Mouse (Mus musculus): ENCODE measurements at regions not wholly inside any gene's neighbourhood (a gene's known extent, or its start where the extent isn't known, plus 50 kb on each side); places are given as distances from the start of the nearest gene placed in this dataset.
A peak's percentile ranks its signal among the peaks of the same experiment; 100 is the strongest.

DNA sequence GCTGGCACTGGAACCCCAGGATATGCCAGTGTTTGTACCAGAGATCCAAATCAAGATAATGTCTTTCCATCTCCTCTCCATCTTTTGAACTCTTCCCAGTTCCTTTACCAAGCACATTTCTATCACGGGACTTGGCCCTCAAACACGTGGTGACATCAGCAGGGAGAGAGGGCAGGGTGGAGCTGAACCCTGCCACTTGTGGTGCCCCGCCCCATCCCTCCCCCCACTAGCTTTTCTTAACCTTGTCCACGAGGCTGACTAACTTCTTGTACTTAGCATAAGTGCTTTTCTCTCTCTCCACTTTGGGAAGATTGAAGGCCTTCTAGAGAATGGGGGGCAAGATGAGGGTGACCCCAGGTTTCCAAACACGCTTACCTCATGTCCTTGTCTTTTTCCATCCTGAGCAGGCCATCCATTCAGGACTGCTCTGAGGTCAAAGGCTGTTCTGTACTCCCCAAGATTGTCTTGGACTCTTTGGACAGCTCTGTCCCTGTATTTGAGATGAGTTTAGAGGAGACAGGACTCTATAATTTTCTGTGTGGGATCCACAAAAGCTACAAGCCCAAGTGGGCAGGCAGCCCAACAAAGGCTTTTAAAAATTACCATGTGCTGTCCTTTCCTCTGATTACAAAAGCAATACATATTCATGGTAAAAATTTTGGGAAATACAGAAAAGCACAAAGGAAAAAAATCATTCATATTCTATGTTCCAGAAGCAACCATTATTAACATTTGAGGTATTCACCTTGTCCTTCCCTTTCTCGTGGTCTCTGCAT is 192.7 kb upstream of the 4931429L15Rik start:
- DNase-seq = no peak

DNA sequence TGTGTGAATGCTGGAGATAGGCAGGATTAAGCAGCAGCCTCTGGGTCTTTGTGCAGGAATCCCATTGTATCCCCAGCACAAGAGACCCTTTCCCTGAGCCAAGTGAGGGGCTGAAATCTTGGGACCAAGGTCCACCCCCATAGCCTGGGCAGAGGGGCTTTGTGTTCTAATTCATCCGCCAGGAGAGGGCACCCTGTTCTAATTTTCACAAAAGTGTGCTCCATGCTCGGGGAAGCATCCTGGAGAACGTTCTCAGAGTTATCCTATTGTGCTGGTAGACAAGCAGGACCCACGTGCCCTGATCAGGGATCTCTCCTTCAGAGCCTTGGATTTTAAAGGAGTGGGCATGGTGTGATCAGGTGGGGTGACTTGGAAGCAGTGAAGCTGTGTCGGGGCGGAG is 191.5 kb upstream of the 4931429L15Rik start:
- DNase-seq = no peak

DNA sequence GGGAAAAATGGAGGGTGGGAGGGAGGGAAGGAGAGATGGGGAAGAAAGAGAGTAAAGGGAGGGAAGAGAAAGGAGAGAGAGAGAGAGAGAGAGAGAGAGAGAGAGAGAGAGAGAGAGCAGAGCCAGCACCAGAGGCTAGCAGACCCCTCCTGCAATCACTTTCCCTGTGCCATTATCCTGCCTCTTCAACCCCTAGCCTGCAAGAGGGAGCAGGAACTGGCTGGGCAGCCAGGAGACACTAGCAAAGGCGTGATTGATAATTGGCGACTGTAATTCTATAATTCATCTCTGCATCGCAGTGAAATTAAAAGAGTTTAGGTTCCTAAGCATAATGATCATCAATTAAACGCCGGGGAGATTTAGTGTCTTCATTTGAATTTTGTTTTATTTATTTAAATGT is 190.1 kb upstream of the 4931429L15Rik start:
- no peak for DNase-seq

DNA sequence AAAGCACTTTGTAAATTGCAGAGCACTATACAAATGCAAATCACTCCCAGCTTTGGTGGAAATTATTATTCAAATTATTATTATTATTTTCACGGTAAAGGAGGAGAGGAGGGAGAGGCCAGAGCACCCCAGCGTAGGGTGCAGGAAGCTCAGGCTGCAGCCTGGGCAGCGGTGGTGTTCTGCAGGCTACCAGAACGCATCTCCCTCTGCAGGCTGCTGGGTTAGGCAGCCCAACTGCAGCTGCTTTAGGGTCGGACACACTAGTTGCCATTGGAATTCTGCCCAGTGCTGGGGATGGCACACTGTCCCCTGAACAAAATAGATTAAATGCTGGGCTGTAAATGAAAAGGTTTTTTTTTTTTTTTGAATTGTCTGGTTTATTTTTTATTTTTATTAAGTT is 189.7 kb upstream of the 4931429L15Rik start:
- no peak for DNase-seq

DNA sequence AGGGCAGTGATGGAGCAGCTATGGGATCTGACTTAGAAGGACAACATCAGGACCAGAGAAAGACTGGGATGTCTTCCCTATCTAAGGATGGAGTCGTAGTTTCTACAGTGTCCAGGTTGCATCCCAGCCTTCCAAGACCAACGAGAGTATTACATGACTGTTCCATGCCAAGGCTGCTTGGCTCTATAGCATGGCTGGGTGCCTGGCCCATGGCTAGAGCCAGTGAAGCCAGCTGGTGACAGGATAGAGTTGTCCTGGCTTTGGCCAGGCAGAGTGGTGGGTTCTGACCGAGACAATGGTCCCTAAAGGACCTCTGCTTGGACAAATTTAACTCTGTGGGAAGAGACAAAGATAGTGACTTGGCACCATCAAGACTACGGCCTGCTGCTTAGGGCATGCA is 187.2 kb upstream of the 4931429L15Rik start:
- DNase-seq = no peak

DNA sequence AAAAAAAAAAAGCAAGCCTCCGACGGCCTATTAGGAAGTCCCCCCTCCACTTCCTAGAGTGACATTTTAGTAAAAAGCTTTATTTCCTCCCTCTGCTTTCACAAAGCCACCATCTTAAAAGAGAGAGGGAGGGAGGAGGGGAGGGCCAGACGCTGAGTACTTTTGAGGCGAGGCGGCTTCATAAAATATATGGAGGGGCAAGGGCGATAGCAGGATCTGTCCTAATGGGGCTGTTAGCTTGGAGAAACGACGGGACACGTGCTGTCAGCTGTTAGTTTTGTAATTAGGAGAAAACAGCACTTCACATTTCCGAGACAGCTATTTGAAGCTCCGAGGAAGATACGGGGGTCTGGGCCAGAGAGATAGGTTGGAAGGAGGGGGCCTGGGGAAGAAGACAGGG is 184.8 kb upstream of the 4931429L15Rik start:
- DNase-seq = no peak

DNA sequence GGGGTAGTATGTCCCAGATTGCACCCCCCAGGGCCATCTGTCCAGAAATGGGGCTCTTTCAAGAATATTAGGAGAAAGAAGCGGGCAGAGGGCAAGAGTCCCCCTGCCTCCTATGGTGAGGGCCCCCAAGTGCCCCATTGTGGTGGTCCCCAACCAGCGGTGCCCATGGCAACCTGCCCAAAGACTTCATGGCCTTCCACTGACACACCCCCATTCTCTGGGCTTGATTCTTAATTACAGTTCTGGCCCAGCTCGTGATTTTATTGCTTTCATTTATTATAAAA is 184.3 kb upstream of the 4931429L15Rik start:
- no peak for DNase-seq

DNA sequence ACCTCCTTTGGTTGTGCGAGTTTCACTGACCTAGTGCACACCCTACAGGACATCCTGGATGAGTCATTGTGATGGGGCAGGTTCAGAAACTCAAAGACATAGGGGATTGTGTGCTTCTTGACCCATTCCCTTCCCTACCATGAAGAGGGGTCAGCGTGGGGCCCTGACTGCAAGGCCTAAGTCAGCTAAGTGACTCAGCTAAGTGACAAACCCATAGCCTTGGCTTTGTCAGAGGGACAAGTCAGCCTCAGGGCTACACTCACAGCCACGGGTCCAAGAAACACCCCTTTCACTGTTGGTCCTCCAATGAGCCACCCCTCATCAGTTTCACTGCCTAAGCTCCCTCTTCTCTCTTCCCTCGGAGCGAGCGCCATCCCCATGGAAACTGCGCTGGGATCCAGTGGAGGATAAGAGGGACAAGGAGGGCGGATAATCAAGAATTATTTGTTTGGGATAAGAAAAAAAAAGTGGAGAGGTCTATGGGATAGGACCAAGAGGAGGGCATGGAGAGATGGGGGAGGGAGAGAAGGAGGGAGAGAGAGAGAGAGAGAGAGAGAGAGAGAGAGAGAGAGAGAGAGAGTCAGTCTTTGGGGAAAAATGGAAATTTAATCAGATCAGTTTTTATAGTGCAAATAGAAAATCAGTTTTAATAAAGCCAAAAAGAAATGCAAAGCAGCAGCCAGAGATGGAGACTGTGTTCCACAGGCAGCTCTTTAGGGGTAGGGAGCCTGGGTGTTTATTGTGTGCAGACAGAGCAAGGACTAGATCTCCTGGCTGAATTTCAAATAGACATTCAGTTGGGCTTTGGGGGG is 183.7 kb upstream of the 4931429L15Rik start:
- DNase-seq = peak; percentile 11

DNA sequence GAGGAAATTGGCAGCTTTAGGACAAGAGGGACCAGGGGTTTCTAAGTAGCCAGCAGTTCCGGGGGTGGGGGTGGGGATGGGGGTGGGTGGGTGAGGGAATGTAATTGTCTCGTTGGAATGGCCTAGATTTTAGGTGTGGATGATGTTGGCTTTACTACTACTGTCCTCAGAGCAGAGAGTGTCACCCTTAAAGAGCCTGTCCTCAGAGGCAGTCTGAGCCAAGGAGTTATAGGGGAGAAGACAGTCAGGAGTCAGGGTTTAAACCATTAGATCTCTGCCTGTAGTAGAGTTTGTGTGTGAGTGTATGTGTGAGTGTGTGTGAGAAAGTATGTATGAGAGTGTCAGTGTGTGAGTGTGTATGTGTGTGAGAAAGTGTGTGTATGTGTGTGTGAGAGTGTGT is 179.6 kb upstream of the 4931429L15Rik start:
- no peak for DNase-seq

DNA sequence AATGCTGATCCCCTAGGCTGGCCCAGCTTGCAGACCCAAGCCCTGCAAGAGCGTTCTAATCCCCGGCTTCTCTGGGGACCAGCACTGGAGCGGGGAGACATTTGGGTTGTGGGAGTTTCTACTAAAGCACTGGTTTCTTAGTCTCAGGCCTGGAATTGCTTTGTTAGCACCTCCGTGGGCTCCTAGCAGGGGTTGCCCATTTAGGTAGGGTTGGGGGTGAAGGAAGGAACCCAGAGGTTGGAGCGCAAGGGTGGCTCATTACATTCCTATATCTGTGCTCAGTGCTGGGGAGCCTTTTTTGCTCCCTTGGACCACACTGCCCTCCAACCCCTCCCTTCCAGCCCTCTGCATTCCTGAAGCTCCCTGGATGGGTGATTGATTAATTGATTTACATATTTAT is 179.1 kb upstream of the 4931429L15Rik start:
- DNase-seq = no peak

DNA sequence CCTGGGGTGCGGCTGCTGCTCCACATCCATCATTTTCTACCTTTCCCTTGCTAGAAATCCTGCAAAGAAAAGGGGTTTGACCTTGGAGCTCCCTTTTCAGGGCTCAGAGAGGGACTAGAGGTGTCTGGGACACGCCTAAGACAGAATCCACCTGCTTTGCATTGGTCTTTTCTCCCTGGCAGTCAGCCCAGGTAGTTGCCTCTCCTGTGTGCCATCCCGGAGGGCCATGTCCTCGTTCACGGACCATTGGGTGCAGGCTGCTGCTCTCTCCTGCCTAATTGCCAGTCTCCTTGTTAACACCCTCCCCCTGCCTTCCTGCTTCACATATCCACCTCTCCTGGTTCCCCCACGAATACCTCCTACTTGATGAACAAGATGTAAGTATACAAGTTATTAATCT is 175.5 kb upstream of the 4931429L15Rik start:
- DNase-seq = no peak

DNA sequence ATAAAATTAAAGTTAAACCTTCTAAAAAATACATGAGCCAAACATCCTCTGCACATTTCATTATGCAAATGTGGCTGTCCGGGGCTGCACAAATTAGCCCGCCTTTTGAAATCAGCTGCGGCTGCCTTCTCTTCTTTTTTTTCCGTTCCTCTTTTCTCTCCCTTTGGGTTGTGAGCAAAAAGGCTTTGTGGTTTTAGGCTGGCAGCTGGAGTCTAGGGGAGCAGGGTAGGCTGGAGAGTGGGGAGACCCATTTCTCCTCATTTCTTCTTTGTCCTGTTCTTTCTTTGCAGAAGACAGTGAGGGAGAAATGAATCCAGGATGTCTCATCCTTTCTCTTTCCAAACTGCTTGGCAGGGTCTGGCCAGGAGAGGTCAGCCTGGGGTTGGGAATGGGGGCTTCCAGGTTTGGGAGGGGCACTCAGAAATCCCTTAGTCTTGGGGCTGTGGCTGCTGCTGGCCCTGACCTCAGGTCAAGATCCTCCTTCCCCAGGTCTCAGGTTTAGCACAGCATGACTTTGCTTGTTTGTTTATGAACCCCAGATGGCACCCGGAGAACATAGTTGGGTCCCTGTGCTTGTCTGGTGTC is 163.2 kb upstream of the 4931429L15Rik start:
- DNase-seq = no peak

DNA sequence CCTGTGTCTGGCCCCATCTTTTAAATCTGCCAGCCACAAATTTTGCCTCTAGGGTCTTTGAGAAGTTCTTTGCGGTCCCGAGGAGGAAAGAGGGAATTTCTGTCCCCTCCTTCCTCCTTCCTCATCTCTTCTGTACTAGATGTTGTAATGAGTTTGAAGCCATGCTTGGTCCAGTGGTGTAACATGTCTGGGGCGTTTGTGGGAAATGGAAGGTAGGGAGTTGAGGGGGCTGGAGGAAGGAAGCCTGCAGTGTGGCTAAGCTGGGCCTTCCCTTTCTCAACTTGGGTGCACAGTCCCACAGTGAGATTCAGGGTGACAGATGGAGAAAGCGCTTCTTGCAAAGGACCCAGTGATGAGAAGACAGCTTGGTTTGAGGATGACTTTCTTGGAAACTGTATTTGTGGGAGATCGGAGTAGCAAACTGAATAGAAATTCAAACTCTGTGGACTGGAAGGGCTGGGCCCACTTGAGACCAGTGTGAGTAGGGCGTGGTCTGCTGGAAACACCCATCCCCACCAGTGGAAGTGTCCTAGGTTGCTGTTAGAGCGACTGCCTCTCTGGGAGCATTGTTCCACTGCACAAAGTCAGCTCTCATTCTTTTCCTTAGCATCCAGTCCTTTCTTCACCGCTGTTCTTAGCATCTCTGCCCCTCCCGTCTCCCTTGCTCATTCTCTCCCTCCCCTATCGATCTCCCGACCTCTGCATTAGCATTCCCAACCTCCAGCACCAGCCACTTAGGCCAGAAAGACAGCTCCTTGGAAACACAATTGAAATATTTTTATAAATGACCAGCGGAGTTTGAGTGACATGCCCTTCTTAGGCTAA is 162.5 kb upstream of the 4931429L15Rik start:
- no peak for DNase-seq

DNA sequence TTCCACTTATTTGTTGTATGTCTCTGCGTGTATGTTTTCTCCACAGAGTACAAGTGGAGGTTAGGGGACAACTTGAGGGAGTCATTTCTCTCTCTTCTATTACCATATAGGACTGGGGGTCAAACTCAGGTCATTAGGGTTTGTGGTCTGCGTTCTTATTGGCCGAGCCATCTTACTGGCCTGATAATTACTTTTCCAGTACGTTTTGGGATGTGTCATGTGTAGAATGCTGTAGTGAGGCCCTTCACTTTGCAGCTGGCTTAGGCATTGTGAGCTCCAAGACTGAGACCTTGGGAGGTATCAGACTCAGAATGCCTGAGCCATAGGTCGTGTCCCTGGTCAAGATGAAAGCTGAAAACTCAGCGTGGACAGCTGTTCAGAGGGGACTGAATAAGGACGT is 161.7 kb upstream of the 4931429L15Rik start:
- no peak for DNase-seq

DNA sequence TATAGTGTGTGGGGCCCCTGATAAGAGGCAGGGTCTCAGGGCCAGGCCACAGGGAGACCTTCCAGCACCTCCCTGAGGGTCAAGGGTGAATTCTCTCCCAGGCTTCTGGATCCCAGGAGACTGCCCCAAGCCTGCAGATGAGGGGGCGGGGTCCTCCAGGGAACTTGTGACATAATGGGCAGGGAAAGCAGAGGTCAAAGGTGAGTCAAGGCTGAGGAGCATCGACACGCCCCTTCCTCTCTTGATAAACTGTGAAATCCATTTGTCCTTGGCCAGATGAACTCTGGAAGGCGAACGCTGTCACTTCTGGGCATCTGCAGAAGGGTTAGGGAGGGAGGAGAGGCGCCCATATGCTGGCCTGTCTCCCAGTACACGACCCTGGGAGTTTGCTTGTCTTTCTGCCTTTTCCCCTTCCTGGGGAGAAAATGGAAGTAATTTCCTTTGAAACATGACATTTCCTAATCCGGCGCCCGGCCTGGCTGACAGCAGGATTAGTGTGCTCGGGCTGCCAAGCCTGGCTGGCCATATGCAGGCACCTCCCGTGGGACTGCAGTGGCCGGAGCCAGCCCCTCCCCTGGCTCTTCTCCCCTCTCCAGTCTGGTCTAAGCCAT is 160.4 kb upstream of the 4931429L15Rik start:
- DNase-seq = peak; percentile 67

DNA sequence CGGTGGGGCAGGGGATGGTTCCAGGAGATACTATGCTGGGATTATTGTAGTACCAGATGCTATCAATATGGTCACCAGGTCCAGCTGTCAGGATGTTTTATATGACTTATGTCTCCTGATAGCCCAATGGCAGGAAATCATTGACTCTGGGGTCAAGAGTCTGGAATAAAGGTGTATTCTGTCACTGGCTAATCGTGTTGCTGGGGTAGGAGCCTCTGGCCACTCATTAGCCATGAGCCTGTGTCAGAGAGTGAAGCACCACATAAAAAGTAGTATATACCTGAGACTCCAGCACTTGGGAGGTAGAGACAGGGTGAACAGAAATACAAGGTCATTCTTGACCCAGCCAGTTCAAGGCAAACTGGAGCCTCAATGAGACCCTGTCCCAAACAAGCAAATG is 158.8 kb upstream of the 4931429L15Rik start:
- DNase-seq = no peak

DNA sequence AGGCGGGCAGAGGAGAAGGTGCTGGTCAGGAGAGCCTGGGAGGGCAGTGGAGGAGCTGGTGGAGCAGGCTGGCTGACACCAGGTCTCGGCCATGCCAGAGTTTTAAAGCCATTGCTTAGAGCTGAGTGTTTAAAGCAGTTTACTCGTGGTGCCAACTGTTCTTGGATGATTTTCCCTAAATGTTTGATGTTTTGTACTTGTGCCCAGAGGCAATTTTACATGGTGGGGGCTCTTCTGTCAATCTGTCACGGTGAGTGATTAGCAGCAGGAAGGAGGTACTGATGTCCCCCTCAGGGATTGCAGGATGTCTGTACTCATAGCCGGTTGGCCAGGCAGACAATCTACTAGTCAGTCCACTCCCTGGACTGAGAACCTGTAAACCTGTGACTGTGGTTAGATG is 156.7 kb upstream of the 4931429L15Rik start:
- DNase-seq = no peak

DNA sequence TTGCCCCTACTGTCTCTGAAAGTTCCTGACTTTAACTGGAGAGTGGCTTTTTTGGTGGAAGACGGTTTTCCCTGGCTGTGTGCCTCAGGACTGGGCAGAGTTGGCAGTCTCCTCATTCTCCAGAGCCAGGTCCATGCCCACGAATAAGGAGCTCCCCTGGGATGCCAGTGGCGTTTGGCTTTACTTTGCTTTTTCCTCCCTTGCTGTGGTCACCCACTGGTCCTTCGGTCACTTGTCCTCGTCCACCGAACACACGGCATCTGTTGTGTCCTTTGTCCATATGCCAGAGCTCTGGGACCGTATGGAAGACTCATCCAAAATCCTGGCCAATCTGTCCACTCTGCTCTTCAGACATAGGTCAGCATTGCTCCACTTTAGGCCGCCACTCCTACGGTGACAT is 153.9 kb upstream of the 4931429L15Rik start:
- peak; percentile 10 for DNase-seq

DNA sequence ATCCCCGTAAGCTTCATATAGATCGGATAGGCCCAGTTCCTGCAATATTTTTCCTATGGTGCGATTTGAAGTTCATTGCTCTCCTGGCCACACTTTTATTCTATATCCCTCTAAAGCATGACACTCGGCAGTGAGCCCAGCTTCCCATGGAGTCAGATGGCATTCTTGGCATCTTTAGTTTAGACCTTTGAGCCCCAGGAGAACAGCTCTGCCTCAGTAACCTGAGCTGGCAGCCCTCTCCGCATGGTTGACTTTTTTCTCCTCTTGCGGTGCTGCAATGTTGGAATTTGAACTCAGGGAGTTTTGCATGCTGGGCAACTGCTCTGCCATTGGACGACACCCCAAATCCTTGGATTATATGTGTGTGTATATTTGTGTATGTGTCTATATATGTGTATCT is 149.7 kb upstream of the 4931429L15Rik start:
- no peak for DNase-seq

DNA sequence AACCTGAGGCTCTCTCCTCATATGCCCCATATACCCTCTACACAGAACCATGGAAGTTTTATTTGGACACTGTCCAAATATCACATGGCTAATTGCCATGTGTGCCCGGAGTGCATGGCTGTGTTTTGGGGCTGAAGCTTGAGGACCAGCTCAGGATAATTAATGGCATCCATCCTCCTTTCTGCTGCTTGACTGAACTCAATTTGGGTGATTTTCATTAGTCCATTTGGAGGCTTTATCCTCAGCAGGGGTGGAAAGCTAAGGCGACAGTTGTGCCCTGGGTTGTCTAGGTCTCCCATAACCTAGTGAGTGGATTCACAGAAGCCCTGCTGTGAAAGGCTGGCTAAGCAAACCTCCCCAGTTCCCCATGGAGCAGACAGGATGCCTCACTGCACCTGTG is 148.5 kb upstream of the 4931429L15Rik start:
- DNase-seq = no peak

DNA sequence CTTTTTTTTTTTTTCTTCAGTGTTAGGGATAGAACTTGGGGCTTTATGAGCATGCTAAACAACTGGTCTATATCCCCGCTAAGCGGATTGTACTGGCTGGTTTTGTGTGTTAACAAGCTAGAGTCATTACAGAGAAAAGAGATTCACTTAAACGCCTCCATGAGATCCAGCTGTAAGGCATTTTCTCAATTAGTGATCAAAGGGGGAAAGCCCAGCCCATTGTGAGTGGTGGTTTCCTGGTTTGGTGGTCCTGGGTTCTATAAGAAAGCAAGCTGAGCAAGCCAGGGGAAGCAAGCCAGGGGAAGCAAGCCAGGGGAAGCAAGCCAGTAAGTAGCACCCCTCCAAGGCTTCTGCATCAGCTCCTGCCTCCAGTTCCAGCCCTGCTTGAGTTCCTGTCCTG is 147.9 kb upstream of the 4931429L15Rik start:
- DNase-seq = no peak

DNA sequence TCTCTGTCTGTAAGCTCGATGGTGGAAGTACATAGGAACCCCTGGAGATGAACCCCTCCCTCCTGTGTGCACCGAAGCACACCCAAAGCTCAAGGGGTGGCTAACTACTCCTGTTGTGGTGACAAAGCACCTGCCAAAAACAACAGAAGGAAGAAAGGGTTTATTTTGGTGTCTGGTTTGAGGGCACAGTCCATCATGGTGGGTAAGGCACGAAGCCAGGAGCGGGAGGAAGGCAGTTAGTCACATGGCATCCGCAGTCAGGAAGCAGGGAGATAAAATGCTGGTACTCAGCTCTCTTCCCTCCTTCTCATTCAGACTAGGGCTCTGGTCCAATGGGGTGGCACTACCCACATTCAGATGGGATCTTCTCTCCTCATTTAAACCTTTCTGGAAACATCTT is 142.9 kb upstream of the 4931429L15Rik start:
- no peak for DNase-seq
